Mouse (Mus musculus) kidney, adult 2 months (tissue): ENCODE results near the gene Tsen2.

ENCODE experiments used
- CTCF ChIP-seq: fragments of 200-500 bp; conservative IDR thresholded peaks from 2 replicates; pipeline ENCODE4 v1.5.1; 2011; ENCODE audit warnings: low read depth, mild to moderate bottlenecking, control low read depth, low read length, moderate library complexity, mixed read lengths; ENCODE audit not compliant: insufficient read depth, insufficient read length
- POLR2A ChIP-seq: fragments of 200-500 bp; IDR thresholded peaks from one replicate; pipeline ENCODE4 v1.6.1; 2011; ENCODE audit warnings: low read depth, low read length, control low read depth

- no peak for TF ChIP-seq CTCF
- no peak for TF ChIP-seq POLR2A
These were observed 22.5 kb upstream of the Tsen2 start for GRCm38 (mm10) chr6:115521923-115522322.
